Mouse (Mus musculus): ENCODE results near the gene Rabgap1l. TPM values are rescaled to one million over a fixed set of nuclear protein-coding genes. Genes with fewer than 3 reads are reported as not detected.

The Rabgap1l gene
- total RNA-seq, 1 experiment from 2014 or later: 436 TPM

DNA sequence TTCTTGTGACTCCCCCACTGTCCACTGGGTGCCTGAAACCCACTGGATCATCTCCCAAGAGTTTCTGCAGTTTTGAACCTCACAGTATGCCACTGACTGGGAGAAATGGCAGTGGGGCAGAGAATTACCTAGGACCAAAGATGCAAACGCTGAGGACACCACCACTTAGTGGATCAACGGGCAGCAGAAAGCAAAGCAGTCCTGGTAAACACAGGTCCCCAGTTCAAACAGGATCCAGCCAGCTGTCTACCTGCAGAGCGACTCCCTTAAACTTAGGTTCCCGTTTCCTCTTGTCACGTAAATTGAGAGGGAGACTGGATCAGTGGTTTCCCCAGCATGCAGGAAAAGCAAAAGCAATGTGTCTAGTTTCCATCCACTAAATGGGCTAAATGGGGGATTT is 483.1 kb downstream of the Rabgap1l start:
- no peak for ATAC-seq (ENCODE audit: extremely low read depth, insufficient number of reproducible peaks, low FRiP score, poor library complexity, severe bottlenecking)

DNA sequence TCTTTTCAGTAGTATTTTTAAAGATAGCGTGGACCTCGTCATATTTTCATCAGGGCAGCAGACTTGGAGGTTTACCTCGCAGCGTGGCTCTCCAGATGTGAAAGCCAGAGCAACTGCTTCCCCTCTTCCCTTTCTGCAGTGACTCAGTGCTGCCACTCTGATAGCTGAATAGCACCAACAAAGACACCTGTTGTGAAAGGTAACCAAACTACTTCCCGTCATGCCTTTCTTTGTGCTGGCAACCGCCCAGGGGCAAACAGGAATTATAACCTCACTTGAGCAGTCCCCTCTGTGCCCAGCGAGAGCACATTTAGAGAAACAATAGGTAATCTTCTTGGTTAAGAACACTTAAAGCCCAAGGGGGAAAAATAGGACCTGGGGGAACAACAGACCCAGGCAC is 484.0 kb downstream of the Rabgap1l start:
- ATAC-seq (ENCODE audit: extremely low read depth, insufficient number of reproducible peaks, low FRiP score, poor library complexity, severe bottlenecking): peak; percentile 88

DNA sequence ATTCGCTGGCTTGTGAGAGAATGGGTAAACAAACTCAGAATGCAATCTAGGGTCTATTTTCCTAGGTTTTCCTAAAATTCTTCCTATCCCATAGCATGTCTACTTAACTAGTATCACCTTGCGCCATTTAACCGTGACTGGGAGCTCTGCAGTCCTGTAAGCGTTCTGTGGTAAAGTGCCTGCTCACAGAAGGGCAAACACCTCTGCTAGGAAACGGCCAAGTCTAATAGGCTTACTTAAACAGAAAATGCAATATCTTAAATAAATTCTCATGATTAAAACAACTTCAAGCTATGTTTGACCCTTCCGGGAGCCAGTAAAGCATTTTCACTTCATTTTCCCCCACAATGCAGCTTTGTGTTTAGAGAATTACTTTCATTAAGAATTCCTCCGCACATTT is 484.5 kb downstream of the Rabgap1l start:
- ATAC-seq (ENCODE audit: extremely low read depth, insufficient number of reproducible peaks, low FRiP score, poor library complexity, severe bottlenecking): no peak

DNA sequence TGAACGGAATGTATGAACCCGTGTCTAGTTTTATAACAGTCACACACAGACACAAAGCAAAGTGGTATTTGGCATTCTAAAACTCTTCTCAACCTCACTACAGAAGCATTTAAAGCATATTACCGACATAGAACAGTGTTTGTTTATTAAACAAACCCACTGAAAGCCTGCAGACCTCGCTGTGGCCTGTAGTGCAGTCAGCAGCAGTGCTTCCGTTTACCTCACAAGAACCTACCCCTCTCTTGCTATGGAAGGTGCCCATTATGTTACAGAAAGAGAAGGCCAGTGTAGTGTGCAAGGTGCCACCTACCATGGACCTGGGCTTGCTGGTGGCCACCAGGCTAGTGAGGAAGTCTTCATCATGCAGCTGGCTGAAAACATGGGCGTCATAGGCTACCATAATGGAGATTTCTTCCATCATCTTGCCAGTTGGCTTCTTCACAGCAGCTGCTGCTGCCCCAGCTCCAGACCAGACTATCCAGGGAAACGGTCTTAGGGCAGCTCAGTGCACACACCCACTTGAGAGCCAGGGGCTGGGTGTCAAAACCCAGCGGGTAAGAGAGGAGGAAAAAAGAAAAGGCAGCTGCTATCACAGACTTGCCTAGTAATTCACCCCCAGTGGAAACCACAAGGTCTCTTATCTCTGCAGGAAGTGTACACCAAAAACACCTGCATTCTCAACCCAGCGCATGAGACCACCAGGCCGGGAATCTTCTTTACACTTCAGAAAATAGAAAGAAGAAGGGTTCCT is 486.0 kb downstream of the Rabgap1l start:
- ATAC-seq (ENCODE audit: extremely low read depth, insufficient number of reproducible peaks, low FRiP score, poor library complexity, severe bottlenecking): peak; percentile 53

DNA sequence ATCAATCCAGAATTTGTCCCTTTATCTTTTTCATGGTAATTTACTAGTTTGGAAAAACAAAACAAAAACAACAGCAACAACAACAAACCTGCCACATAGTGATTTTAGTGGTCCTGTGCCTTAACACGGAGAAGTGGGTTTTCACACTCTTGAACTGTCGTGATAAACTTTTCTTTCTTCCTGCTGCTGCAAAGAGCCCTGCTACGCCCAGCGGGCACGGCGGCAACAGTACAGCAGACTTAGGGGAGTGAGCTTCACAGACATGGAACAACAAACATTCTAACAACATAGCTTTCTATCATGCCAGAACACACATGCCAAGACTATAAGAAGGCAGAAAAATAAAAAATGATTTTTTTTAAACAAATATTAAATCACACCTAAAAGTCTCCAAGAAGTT is 486.7 kb downstream of the Rabgap1l start:
- no peak for ATAC-seq (ENCODE audit: extremely low read depth, insufficient number of reproducible peaks, low FRiP score, poor library complexity, severe bottlenecking)

DNA sequence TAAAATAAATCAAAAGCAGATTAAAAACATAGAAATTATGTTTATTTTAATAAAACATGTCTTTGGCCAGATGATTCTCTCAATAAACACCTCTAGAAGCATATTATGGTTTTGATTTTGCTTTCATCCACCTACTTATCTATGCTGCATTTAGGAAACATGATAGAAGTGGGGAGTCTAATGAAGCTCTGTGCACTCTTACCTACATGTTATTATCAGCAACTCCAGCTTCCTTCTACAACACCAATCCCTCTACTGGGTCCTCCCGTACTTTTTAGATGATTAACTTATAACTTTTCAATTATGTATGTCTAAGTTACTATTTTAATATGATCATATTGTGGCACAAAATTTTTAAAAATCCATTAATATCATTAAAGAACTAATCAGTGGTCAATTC is 487.2 kb downstream of the Rabgap1l start:
- ATAC-seq (ENCODE audit: extremely low read depth, insufficient number of reproducible peaks, low FRiP score, poor library complexity, severe bottlenecking): no peak

DNA sequence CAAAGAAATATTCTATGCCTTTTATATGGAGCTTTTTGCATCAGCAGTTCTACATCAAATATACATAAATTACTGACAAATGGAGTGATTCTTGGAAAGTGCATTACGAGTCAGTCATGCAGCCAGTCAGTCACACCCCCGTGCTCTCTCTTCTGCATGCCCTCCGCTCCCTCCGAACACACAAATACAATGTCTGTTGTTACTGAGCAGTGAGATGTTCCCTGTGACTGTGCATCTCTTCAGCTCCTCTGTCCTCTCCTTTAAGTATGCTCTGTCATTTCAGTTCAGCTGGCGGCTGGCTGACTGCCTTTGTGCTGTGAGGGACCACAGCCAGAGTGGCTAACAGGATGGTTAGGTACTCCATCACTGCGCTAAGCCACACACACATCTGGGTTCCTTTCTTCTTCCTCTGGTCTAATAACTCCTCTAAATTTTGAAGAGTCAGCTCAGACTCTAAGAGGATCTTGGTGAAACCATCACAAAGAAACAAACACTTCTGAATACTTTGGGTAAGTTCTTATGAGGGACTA is 488.0 kb downstream of the Rabgap1l start:
- no peak for ATAC-seq (ENCODE audit: extremely low read depth, insufficient number of reproducible peaks, low FRiP score, poor library complexity, severe bottlenecking)

DNA sequence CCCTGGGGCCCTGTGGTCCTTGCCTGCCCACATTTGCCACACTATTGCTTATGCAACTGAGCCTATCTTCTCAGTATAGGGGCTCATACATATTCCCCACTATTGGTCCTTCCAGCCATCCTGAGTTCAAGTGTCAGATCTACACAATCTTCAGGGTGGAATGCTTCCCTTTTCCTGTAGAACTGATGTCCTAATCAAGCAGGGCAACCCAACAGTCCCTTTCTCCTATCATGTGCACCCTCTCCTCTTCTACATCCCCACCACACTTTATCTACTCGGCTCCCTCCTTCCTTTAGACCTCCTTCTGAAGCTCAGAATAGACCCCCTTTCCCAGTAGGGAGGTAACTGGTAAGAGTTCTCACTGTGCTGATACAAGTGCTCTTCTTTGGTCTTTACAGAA is 490.7 kb downstream of the Rabgap1l start:
- no peak for ATAC-seq (ENCODE audit: extremely low read depth, insufficient number of reproducible peaks, low FRiP score, poor library complexity, severe bottlenecking)

DNA sequence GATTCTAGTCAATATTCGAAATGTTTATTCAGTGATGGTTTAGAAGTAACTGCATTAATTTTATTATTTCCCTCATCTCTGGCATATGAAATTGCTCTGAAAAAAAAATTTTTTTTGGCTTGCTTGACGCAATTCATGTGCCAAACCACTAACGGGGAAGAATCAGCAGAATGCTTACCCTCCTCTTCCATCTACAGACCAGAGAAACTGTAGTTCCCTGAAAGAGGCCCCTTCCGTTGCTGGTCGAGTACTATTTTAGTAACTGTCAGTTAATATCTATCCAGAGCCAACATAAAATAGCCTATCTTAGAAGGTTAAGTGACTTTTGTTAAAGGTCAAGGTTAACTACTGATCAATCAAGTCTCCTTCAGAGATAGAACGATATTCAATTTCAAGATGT is 491.9 kb downstream of the Rabgap1l start:
- no peak for ATAC-seq (ENCODE audit: extremely low read depth, insufficient number of reproducible peaks, low FRiP score, poor library complexity, severe bottlenecking)

DNA sequence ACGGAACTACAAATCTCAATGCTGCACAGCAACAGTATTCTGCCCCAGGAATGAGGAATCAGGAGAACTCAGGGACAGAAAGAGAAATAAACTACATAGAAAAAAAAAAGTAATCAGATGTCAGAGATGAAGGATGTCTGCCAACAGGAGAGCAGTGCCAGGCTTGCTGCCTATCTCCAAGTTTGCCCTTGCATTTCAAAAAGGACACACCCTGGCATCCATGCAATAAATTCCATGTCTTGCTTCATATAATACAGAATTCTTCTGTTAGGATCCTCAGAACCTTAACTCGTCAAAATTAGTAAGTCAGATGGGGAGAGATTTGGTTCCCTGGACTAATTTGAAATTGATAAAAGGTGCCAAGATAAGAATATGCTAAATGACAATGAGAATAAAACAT is 492.3 kb downstream of the Rabgap1l start:
- no peak for ATAC-seq (ENCODE audit: extremely low read depth, insufficient number of reproducible peaks, low FRiP score, poor library complexity, severe bottlenecking)

DNA sequence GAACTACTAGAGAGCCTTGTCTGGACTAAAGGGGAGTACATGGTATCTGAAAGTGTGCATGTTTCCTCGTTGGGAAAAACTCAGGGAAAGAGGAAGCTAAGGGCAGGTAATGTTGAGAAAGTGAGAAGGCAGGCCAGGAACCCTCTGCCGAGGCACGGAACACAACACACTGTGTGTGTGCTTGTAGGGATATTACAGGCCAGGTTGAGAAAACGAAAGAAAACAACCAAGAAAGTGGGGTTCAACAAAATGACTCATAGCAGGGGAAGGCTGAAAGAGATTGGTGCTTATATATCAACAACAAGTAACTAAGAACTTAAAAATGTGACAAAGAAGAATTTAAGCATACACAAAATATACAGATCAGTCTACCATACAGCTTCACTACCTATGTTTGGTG is 493.0 kb downstream of the Rabgap1l start:
- ATAC-seq (ENCODE audit: extremely low read depth, insufficient number of reproducible peaks, low FRiP score, poor library complexity, severe bottlenecking): no peak

DNA sequence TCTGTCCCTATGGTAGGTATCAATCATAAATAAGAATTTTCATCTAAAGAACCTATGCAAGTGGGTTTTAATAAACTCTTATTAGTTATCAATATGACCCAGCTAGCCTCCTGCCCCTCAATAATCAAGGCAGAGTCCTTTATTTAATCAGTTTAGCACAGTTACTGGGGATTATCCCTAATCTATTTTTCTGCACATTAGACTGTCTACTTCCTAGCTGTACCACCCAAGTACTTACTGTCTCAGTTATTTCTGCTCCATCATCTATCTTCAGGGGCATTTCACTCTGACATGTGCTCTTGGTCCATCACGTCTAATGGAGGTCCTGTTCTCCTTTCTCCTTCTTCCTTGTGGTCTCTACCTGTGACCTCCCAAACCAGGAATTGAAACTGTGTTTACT is 494.1 kb downstream of the Rabgap1l start:
- ATAC-seq (ENCODE audit: extremely low read depth, insufficient number of reproducible peaks, low FRiP score, poor library complexity, severe bottlenecking): no peak

DNA sequence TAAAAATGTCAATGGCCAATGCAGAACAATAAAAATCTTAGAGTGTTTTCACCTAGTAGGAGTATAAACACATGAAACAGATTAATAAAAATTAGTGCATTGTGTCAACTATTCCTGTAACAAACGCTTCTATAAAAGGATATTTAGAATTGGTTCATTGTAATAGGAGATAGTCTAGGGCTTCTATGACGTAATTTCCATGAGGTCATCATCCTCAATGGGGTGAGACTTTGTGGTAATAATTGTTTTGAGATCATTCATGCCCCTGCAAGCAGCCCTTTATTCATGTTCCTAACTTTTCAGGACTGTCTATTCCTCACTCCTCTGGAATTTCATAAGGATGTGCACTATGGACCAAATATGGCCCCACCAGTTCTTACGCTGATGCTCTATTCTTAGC is 495.3 kb downstream of the Rabgap1l start:
- no peak for ATAC-seq (ENCODE audit: extremely low read depth, insufficient number of reproducible peaks, low FRiP score, poor library complexity, severe bottlenecking)

DNA sequence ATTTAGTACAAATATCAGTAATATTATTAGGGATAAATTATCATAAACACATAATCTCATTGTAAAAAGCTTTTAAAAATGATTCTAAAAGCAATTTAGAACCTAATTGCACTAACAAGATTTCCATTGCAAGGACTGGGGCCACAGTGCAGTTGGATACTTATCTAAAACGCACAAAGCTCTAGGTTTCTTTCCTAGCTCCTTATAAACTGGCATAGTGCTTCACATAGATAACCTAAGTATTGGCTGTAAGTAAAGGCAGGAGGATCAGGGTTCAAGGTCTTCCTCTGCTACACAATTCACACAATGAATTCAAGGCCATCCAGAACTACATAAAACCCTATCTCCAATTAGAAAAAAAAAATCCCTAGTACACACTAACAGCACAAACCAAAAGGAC is 497.7 kb downstream of the Rabgap1l start:
- ATAC-seq (ENCODE audit: extremely low read depth, insufficient number of reproducible peaks, low FRiP score, poor library complexity, severe bottlenecking): no peak

DNA sequence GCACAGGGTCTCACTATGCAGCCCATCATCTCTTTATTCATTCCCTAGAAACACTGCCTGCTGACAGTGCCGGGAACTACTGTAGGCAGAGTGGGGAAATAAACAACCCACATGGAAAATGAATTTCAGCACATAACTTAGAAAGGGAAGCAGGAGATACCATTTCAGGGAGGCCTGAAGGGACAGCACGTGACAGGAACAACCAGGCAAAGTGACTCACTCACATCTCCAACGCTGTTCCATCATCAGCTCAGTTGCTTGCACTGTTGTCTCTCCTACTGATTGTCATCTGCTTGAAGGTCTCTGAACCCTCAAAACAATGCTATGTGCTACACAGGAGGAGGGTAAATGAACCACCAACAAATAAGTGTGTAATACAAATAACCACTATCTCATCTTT is 499.5 kb downstream of the Rabgap1l start:
- ATAC-seq (ENCODE audit: extremely low read depth, insufficient number of reproducible peaks, low FRiP score, poor library complexity, severe bottlenecking): 0 out of 2 replicates have a peak, but pooled peaks have one; percentile 41

DNA sequence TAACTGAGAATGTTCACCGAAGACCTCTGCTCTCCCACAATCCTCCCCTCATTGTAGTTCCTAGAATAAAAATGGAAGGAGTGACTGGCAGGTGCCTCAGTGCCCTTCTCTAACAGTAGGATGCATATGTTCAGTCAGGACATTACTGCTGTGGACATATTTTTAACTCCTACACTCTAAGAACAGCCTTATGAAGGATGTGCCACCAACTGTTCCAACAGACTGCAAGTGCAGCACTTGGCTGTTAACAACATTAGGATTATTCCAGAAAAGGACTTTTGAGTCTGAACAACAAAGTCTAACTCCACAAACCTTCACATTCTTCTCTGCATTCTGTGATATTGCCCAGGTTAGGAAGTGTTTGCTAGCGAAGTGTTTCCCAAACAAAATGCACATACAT is 501.0 kb downstream of the Rabgap1l start:
- ATAC-seq (ENCODE audit: extremely low read depth, insufficient number of reproducible peaks, low FRiP score, poor library complexity, severe bottlenecking): no peak

DNA sequence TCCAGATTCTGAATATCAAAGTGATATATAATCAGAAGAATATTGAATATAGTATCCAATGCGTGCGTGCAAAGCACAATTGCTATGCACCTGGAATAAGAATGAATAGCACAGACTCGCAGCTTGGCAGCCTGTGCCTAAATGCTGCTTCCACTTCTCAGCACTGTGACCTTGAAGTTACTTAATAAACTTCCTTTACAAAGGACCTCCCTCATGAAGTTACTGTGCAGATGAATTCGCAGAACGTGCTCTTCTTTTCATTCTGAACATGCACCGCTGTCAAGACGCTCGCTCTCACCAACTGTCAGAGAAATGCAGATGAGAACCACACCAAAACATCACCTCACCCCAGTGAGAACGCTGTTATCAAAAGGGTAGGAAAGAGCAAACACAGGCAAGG is 502.8 kb downstream of the Rabgap1l start:
- no peak for ATAC-seq (ENCODE audit: extremely low read depth, insufficient number of reproducible peaks, low FRiP score, poor library complexity, severe bottlenecking)

DNA sequence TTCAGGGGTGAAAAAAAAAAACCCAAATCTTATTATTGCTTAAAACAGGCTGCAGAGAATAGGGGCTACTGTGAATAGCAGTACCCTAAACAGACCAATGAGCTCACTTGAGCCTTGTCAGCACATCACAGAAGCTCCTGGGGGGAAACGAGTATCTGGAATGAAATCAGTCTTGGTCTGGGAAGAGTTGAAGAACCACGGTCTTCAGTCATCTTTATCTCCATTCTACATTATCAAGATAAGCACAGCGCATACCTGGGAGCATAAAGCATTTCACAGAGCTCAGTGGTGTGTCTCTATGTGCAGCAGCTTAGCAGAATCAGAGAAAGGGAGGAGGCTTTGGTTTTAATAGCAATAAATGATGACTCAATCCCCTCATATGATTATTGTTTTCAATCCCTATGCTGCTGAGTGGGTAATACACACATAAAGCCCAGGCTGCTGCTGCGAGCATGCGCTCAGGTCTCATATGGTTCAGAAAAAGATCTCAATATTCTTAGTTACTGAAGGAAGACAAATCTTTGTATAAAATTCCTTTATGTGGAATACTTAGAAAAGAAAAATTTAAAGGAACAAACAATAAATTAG is 505.9 kb downstream of the Rabgap1l start:
- no peak for ATAC-seq (ENCODE audit: extremely low read depth, insufficient number of reproducible peaks, low FRiP score, poor library complexity, severe bottlenecking)

DNA sequence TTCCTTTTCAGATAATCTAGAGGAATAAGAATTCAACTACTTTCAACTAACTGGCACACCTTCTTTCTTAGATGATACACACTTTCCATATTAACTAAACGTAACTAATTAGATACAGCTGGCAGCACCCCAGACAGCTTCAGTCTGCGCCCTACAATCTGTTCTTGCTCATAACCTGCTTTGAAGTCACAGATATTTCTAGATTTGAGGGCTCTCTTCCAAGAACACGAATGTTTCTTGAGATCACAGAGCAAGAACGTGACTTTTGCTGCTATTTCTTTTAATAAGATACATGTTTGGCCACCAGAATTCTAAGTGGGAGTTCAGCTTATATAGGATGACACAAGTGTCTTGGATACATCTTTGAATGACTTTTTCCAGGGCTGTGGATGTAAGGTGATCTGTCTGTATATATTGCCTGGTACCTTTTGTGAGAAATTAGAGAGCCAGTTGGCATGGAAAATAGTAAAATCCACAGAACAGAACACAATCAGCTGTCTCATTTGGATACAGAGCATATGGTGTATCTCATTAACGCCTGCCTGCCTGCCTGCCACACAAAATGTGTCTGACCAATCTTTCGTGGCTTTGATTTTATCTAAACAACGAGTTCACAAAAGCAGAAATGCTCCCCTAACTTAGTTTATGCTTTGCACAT is 506.5 kb downstream of the Rabgap1l start:
- ATAC-seq (ENCODE audit: extremely low read depth, insufficient number of reproducible peaks, low FRiP score, poor library complexity, severe bottlenecking): no peak

DNA sequence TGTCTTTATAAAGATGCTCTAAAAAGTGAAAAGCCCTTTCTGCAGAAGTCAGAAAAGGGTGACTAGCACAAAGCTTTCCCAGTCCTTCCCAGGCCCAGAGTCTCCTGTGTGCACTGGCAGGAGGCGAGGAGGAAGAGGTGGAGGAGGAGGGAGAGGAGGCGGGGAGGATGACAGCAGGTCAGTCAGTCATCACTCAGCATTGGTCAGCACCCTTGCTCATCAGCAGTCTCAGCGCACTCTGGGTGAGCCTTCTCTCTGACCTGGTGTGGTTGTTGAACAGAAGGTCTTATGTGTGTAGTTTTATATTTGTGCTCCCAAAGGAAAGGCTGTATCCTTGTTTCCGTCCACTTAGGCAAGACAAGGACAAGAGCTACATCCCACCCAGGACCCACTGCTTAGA is 508.8 kb downstream of the Rabgap1l start:
- no peak for ATAC-seq (ENCODE audit: extremely low read depth, insufficient number of reproducible peaks, low FRiP score, poor library complexity, severe bottlenecking)
